Mouse (Mus musculus): Measurements from ENCODE around the gene Entpd1. TPM values are rescaled to one million over a fixed set of nuclear protein-coding genes. Genes with fewer than 3 reads are reported as not detected.

Entpd1 gene
- polyA plus RNA-seq (2014; fragmentation: Nextera tagmentation; extraction: Ambion mirVana) = 11.6 and 13.4 TPM in 2 replicates

GRCm38 (mm10) chr19:40611830-40612506 lies at the start of gene Entpd1, which contains the start of gene Tctn3:
TSS of gene Entpd1 (plus strand) at chr19:40612366.
TSS of gene Tctn3 (minus strand) at chr19:40612233.
- Histone ChIP-seq H3K27me3 (ENCODE audit: control insufficient read depth, insufficient read depth, low read length) (no peaks in the 10 kb centered on the region), H3K9me3 (ENCODE audit: control insufficient read depth, low read length) (no peaks in the 10 kb centered on the region), H3K4me3 (ENCODE audit: control insufficient read depth in 1 of 2, insufficient read depth in 1 of 2, low read depth in 1 of 2, low read length in 2 of 2) (peak within 1 kb of the TSS; percentile 82 to 95), H3K36me3 (ENCODE audit: control insufficient read depth, insufficient read depth, low read length) (peaks cover 30% of the 10 kb centered on the region), H3K4me1 (ENCODE audit: control insufficient read depth in 2 of 2, insufficient read depth in 2 of 2, low read length in 2 of 2) (peaks cover 4 to 7% of the 10 kb centered on the region in 2 experiments; a peak in 3 of 4 replicates), H3K9ac (ENCODE audit: low read length) (peak within 1 kb of the TSS; percentile 78), H3K27ac (replicated peaks in 1 of 2; ENCODE audit: control insufficient read depth in 1 of 2, insufficient read depth in 1 of 2, low read depth in 2 of 2, low read length in 2 of 2) (no peak within 1 kb of the TSS), H3K4me2 (ENCODE audit: low read length) (peak within 1 kb of the TSS; percentile 86)
- ATAC-seq (ENCODE audit: insufficient number of reproducible peaks, insufficient read depth, low FRiP score, low read depth) = peak; percentile 100
- WGBS = under 1% methylated on average over 45 of the region's 45 CpGs

DNA sequence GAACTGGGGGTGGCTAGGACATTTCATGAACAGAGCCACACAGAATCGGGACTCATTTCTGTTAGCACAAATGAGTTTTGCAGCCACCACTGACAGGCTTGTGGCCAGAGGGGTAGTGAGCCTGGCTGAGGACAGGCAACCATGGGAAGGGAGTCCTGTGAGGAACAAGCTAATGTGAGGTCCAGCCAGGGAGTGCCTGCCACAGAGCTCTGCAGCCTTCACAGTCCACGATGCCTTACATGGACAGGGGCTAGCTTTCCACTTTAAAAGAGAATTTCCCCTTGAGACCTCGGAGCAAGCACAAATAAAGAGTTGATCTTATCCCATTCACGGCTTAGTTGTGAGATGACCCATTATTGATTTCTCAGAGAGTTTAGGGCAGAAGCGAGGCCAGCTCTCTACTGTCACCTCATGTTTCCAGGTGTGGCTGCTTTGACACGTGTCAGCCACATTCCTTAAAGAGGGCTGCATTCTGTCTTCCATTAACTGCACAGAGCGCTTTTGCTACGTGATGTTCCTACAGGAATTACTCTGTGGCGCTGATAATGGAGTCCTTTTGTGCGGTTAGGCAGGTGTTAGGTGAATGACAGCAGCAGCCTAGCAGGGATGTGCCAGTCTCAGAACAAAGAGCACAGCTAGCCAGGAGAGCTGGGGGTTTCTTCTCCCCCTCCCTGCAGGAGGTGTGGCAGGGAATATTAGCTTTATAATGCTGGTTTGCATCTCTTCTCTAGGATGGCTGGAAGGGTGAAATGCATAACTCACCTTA lies 48.1 kb upstream of the Entpd1 start:
- H3K27me3 ChIP-seq (ENCODE audit: control insufficient read depth, insufficient read depth, low read length) = no peaks in the 10 kb centered on the region
- H3K4me3 ChIP-seq (ENCODE audit: control insufficient read depth in 1 of 2, insufficient read depth in 1 of 2, low read depth in 1 of 2, low read length in 2 of 2) = no peak overlapping the region
- H3K9ac ChIP-seq (ENCODE audit: low read length) = no peak overlapping the region
- ATAC-seq (ENCODE audit: insufficient number of reproducible peaks, insufficient read depth, low FRiP score, low read depth) = peak; percentile 60
- peak overlapping the region in 1 of 2 experiments; percentile 55; a peak in 2 of 4 replicates for H3K27ac ChIP-seq (replicated peaks in 1 of 2; ENCODE audit: control insufficient read depth in 1 of 2, insufficient read depth in 1 of 2, low read depth in 2 of 2, low read length in 2 of 2)
- 53% methylated on average over 10 of the region's 10 CpGs for WGBS
- no peaks in the 10 kb centered on the region; the same call in 1 of the 2 replicates for H3K9me3 ChIP-seq (ENCODE audit: control insufficient read depth, low read length)
- H3K36me3 ChIP-seq (ENCODE audit: control insufficient read depth, insufficient read depth, low read length) = peaks cover 67% of the 10 kb centered on the region
- H3K4me2 ChIP-seq (ENCODE audit: low read length) = no peak overlapping the region
- H3K4me1 ChIP-seq (ENCODE audit: control insufficient read depth in 2 of 2, insufficient read depth in 2 of 2, low read length in 2 of 2) = peaks cover 4% of the 10 kb centered on the region in 2 experiments; a peak in 1 of 4 replicates

GRCm38 (mm10) chr19:40567616-40568015 lies 44.5 kb upstream of the Entpd1 start:
- Histone ChIP-seq H3K36me3 (ENCODE audit: control insufficient read depth, insufficient read depth, low read length) (peaks cover 96% of the 10 kb centered on the region), H3K4me1 (ENCODE audit: control insufficient read depth in 2 of 2, insufficient read depth in 2 of 2, low read length in 2 of 2) (peaks cover 4% of the 10 kb centered on the region in 2 experiments; a peak in 1 of 4 replicates), H3K4me3 (ENCODE audit: control insufficient read depth in 1 of 2, insufficient read depth in 1 of 2, low read depth in 1 of 2, low read length in 2 of 2) (no peak overlapping the region), H3K27ac (replicated peaks in 1 of 2; ENCODE audit: control insufficient read depth in 1 of 2, insufficient read depth in 1 of 2, low read depth in 2 of 2, low read length in 2 of 2) (no peak overlapping the region), H3K9me3 (ENCODE audit: control insufficient read depth, low read length) (peaks cover 17% of the 10 kb centered on the region), H3K27me3 (ENCODE audit: control insufficient read depth, insufficient read depth, low read length) (no peaks in the 10 kb centered on the region), H3K9ac (ENCODE audit: low read length) (no peak overlapping the region), H3K4me2 (ENCODE audit: low read length) (no peak overlapping the region)
- ATAC-seq (ENCODE audit: insufficient number of reproducible peaks, insufficient read depth, low FRiP score, low read depth) = no peak
- 69% methylated on average over 3 of the region's 3 CpGs for whole genome bisulfite sequencing

DNA sequence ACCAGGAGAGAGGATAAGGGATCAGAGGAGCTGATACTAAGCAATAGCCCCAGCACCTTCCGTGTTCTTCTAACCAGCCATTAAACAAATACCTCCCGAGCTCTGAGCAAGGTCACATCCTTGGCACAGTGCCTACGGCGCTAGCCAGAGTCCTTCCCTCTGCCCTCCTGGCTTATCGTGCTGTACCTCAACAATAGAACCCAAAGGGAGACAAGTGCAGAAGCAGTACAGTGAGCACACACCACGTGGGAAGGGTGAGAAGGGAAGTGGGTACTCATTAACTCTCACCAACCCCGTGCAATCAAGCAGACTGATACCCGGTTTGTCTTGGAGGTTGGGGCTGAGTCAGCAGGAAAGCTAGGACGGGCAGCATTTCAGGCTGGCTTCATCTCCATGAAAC lies 41.4 kb upstream of the Entpd1 start:
- H3K27me3 ChIP-seq (ENCODE audit: control insufficient read depth, insufficient read depth, low read length) = no peaks in the 10 kb centered on the region
- no peaks in the 10 kb centered on the region for H3K4me1 ChIP-seq (ENCODE audit: control insufficient read depth in 2 of 2, insufficient read depth in 2 of 2, low read length in 2 of 2)
- ATAC-seq (ENCODE audit: insufficient number of reproducible peaks, insufficient read depth, low FRiP score, low read depth) = peak; percentile 79
- H3K36me3 ChIP-seq (ENCODE audit: control insufficient read depth, insufficient read depth, low read length) = peaks cover 99% of the 10 kb centered on the region
- H3K27ac ChIP-seq (replicated peaks in 1 of 2; ENCODE audit: control insufficient read depth in 1 of 2, insufficient read depth in 1 of 2, low read depth in 2 of 2, low read length in 2 of 2) = peak overlapping the region; percentile 15 to 55; a peak in 3 of 4 replicates
- H3K9me3 ChIP-seq (ENCODE audit: control insufficient read depth, low read length) = peaks cover 17% of the 10 kb centered on the region
- H3K4me3 ChIP-seq (ENCODE audit: control insufficient read depth in 1 of 2, insufficient read depth in 1 of 2, low read depth in 1 of 2, low read length in 2 of 2) = no peak overlapping the region
- no peak overlapping the region for H3K4me2 ChIP-seq (ENCODE audit: low read length)
- H3K9ac ChIP-seq (ENCODE audit: low read length) = no peak overlapping the region
- 49% methylated on average over 9 of the region's 9 CpGs for WGBS

- peaks cover 96% of the 10 kb centered on the region for H3K36me3 ChIP-seq (ENCODE audit: control insufficient read depth, insufficient read depth, low read length)
- H3K9me3 ChIP-seq (ENCODE audit: control insufficient read depth, low read length) = peaks cover 4% of the 10 kb centered on the region
- H3K27me3 ChIP-seq (ENCODE audit: control insufficient read depth, insufficient read depth, low read length) = no peaks in the 10 kb centered on the region
- no peak overlapping the region for H3K9ac ChIP-seq (ENCODE audit: low read length)
- ATAC-seq (ENCODE audit: insufficient number of reproducible peaks, insufficient read depth, low FRiP score, low read depth) = no peak
- H3K4me3 ChIP-seq (ENCODE audit: control insufficient read depth in 1 of 2, insufficient read depth in 1 of 2, low read depth in 1 of 2, low read length in 2 of 2) = no peak overlapping the region
- H3K4me2 ChIP-seq (ENCODE audit: low read length) = no peak overlapping the region
- no peaks in the 10 kb centered on the region for H3K4me1 ChIP-seq (ENCODE audit: control insufficient read depth in 2 of 2, insufficient read depth in 2 of 2, low read length in 2 of 2)
- WGBS = 69% methylated on average over 5 of the region's 5 CpGs
- no peak overlapping the region for H3K27ac ChIP-seq (replicated peaks in 1 of 2; ENCODE audit: control insufficient read depth in 1 of 2, insufficient read depth in 1 of 2, low read depth in 2 of 2, low read length in 2 of 2)
Observed at GRCm38 (mm10) chr19:40575438-40575837, 36.7 kb upstream of the Entpd1 start.

GRCm38 (mm10) chr19:40580902-40581301 lies 31.3 kb upstream of the Entpd1 start:
- ATAC-seq (ENCODE audit: insufficient number of reproducible peaks, insufficient read depth, low FRiP score, low read depth) = no peak
- Histone ChIP-seq H3K9me3 (ENCODE audit: control insufficient read depth, low read length) (no peaks in the 10 kb centered on the region), H3K9ac (ENCODE audit: low read length) (no peak overlapping the region), H3K27ac (replicated peaks in 1 of 2; ENCODE audit: control insufficient read depth in 1 of 2, insufficient read depth in 1 of 2, low read depth in 2 of 2, low read length in 2 of 2) (no peak overlapping the region), H3K4me2 (ENCODE audit: low read length) (no peak overlapping the region), H3K4me3 (ENCODE audit: control insufficient read depth in 1 of 2, insufficient read depth in 1 of 2, low read depth in 1 of 2, low read length in 2 of 2) (no peak overlapping the region), H3K36me3 (ENCODE audit: control insufficient read depth, insufficient read depth, low read length) (peaks cover 74% of the 10 kb centered on the region), H3K27me3 (ENCODE audit: control insufficient read depth, insufficient read depth, low read length) (no peaks in the 10 kb centered on the region), H3K4me1 (ENCODE audit: control insufficient read depth in 2 of 2, insufficient read depth in 2 of 2, low read length in 2 of 2) (peaks cover 10 to 18% of the 10 kb centered on the region in 2 experiments)
- 72% methylated on average over 2 of the region's 2 CpGs for WGBS

- WGBS = 17% methylated on average over 5 of the region's 5 CpGs
- H3K4me2 ChIP-seq (ENCODE audit: low read length) = no peak overlapping the region
- peak; percentile 42; the same call in 1 of the 2 replicates for ATAC-seq (ENCODE audit: insufficient number of reproducible peaks, insufficient read depth, low FRiP score, low read depth)
- no peak overlapping the region for H3K9ac ChIP-seq (ENCODE audit: low read length)
- H3K36me3 ChIP-seq (ENCODE audit: control insufficient read depth, insufficient read depth, low read length) = peaks cover 67% of the 10 kb centered on the region
- no peak overlapping the region for H3K4me3 ChIP-seq (ENCODE audit: control insufficient read depth in 1 of 2, insufficient read depth in 1 of 2, low read depth in 1 of 2, low read length in 2 of 2)
- no peaks in the 10 kb centered on the region for H3K9me3 ChIP-seq (ENCODE audit: control insufficient read depth, low read length)
- peaks cover 10 to 18% of the 10 kb centered on the region in 2 experiments for H3K4me1 ChIP-seq (ENCODE audit: control insufficient read depth in 2 of 2, insufficient read depth in 2 of 2, low read length in 2 of 2)
- peak overlapping the region; percentile 11 to 47; a peak in 2 of 4 replicates for H3K27ac ChIP-seq (replicated peaks in 1 of 2; ENCODE audit: control insufficient read depth in 1 of 2, insufficient read depth in 1 of 2, low read depth in 2 of 2, low read length in 2 of 2)
- no peaks in the 10 kb centered on the region for H3K27me3 ChIP-seq (ENCODE audit: control insufficient read depth, insufficient read depth, low read length)
Observed at GRCm38 (mm10) chr19:40581662-40582061, 30.5 kb upstream of the Entpd1 start.
